ENCODE assay signal across 20 mouse cellular contexts in the genomic region with DNA sequence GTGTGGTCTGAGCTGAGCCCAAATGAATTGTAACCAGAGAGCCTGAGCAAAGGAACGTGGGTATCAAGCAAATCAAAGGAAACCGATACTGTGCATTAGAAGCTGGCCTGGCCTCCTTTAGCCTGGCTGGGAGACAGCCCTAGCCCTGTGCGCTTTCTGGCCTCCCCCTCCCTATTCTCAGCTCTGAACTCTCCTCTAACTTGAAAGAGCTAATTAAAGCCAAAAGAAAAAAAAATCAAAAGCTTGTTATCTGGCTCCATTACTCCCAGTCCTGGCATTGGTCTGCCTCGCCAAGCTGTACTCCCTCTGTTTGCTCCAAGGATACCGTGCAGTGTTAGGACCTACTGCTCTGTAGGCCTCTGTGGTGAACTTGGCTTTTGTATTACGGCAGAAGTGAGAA.
DNase-seq lines count a peak whose midpoint lies in the region; ATAC-seq lines count a peak whose summit lies in the region.
"Had no signal": no experiment of that assay in that cellular context is flagged by ENCODE, and none has a peak within 500 bp of the region (broad histone marks: within the 10 kb centered on the region; RNA-seq: fewer than 3 reads in every experiment).

No protein-coding gene starts in this region.

- no peak overlapping the region for H3K27ac ChIP-seq in forebrain, embryonic 16.5 days (ENCODE audit: low read length)
- H3K27ac ChIP-seq: heart, embryonic 15.5 days; limb, embryonic 13.5 days; liver, embryonic 13.5 days; midbrain, embryonic 10.5 days had no signal

- whole genome bisulfite sequencing in forebrain, embryonic 16.5 days, result 16% methylated on average over 6 of the region's 6 CpGs

- peak; percentile 12 to 20 for DNase-seq in heart, adult 9 months (ENCODE audit: low spot score in 2 of 2)
- no peak for DNase-seq in heart, adult 8-10 months (ENCODE audit: low spot score)
- peak; percentile 16 for DNase-seq in ovary, adult 18-20 months (ENCODE audit: low spot score)
- DNase-seq in ovary, postnatal 10 days (ENCODE audit: low spot score), result no peak
- DNase-seq in heart, postnatal 4 days, result peak; percentile 20
- no peak for DNase-seq in neural tube, embryonic 10.5 days (ENCODE audit: extremely low spot score, low spot score)
- DNase-seq: adrenal gland, adult 2 months; cerebellum, adult 8-10 months; gastrocnemius, postnatal 14 days; kidney, adult 8-10 months; kidney, postnatal 36 days; liver, embryonic 13.5 days; lung, embryonic 14.5 days; lung, postnatal 4 days; thymus, postnatal 36 days had no signal

- H3K9ac ChIP-seq in forebrain, embryonic 16.5 days (replicated peaks; ENCODE audit: low read depth, low read length), result no peak overlapping the region
- H3K9ac ChIP-seq: heart, embryonic 15.5 days; limb, embryonic 13.5 days; liver, embryonic 13.5 days; lung, embryonic 14.5 days had no signal

- no peak overlapping the region for H3K4me3 ChIP-seq in forebrain, embryonic 16.5 days (replicated peaks; ENCODE audit: low read length)
- H3K4me3 ChIP-seq: erythroblast, embryonic 14.5 days; heart, embryonic 15.5 days; limb, embryonic 13.5 days; liver, embryonic 13.5 days; midbrain, embryonic 10.5 days had no signal

- ATAC-seq in forebrain, embryonic 16.5 days, result peak; percentile 62

- no peaks in the 10 kb centered on the region for H3K27me3 ChIP-seq in forebrain, embryonic 16.5 days (replicated peaks; ENCODE audit: control insufficient read depth, insufficient read depth, low read length)
- H3K27me3 ChIP-seq: heart, embryonic 15.5 days; limb, embryonic 13.5 days; liver, embryonic 13.5 days had no signal

- H3K36me3 ChIP-seq in forebrain, embryonic 16.5 days (ENCODE audit: control insufficient read depth, insufficient read depth), result 0 out of 2 replicates have a peak, but pooled peaks cover 4% of the 10 kb centered on the region
- H3K36me3 ChIP-seq: liver, embryonic 13.5 days; midbrain, embryonic 10.5 days had no signal

- no peak overlapping the region for H3K4me2 ChIP-seq in forebrain, embryonic 16.5 days (ENCODE audit: low read length)
- H3K4me2 ChIP-seq: heart, embryonic 15.5 days; limb, embryonic 13.5 days; liver, embryonic 13.5 days; lung, embryonic 14.5 days had no signal

- H3K9me3 ChIP-seq in forebrain, embryonic 16.5 days (ENCODE audit: control insufficient read depth, low read length), result no peaks in the 10 kb centered on the region
- H3K9me3 ChIP-seq: heart, embryonic 15.5 days; limb, embryonic 13.5 days; liver, embryonic 13.5 days; midbrain, embryonic 10.5 days had no signal

- peaks cover 8% of the 10 kb centered on the region for H3K4me1 ChIP-seq in forebrain, embryonic 16.5 days (replicated peaks; ENCODE audit: control insufficient read depth, insufficient read depth, low read length)

Comparison
In these comparisons a context has a peak if more than half of its experiments do, and no peak if none do; other contexts are left out.
1. DNase-seq: peak in heart, adult 9 months (2 of 2), ovary, adult 18-20 months (single experiment) and heart, postnatal 4 days (single experiment); none in heart, adult 8-10 months (single experiment), ovary, postnatal 10 days (single experiment) and neural tube, embryonic 10.5 days (single experiment).